Mouse (Mus musculus) ovary, postnatal 10 days (tissue): Measurements from ENCODE around the gene Gm11437.

Source experiments
- DNase-seq: peaks from one replicate; pipeline ENCODE4 v3.0.0; 2022; ENCODE audit warnings: low spot score

Gm11437 gene

DNA sequence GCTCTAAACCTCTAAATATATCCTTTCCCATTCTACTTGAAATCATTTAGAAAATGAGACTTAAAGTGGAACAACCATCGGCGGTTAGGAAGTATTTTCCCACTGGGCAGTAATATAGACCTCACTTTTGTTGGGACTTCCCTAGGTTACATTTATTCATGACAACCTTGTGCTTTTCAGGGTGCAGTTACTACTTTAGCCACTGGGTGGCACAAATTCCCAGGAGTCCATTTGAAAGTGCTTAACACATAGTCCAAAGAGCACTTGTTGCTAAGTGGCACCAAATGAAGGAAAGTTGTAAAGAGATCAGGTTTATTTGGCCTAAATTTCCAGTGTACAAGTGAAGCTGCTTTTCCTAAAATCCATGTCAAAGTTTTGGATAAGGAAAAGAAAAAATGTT is 25.5 kb downstream of the Gm11437 start:
- DNase-seq, result no peak

DNA sequence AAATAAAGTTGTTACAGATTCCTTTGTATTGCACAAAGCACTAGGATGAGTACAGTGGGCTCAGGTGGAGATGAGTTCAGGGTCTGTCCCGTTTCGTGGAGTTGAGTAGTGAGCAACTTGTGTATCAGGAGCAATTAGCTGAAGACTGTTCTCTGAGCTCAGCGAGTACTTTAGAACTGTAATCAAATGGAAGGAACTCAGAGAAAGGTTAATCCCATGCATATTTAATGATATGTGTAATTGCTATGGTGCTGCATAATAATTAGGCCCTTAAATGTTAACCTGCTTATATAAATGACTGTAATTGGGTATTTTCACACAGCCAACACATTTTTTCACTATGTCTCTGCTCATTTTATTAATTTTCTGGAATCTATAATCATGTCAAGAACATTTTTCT is 30.8 kb downstream of the Gm11437 start:
- no peak for DNase-seq

GRCm38 (mm10) chr11:84134331-84134860 is 32.9 kb downstream of the Gm11437 start:
- no peak for DNase-seq

DNA sequence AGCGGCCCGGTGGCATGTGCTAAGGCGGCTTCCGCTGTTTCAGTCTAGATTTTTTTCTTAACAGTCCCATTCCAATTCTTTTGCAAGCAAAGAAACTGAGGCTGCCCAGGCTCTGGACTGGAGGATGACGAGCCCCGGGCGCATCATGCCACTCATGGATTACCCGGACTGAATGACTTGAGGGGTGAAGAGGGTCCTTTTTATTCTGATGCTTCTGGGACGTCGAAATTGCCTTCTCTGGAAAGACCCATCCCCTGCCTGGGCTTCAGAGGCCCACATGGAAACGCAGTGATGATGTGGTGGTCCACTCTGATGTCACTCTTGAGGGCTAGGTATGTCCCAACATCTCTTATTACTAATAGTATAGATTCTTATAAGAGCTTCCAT is 37.5 kb downstream of the Gm11437 start:
- no peak for DNase-seq

DNA sequence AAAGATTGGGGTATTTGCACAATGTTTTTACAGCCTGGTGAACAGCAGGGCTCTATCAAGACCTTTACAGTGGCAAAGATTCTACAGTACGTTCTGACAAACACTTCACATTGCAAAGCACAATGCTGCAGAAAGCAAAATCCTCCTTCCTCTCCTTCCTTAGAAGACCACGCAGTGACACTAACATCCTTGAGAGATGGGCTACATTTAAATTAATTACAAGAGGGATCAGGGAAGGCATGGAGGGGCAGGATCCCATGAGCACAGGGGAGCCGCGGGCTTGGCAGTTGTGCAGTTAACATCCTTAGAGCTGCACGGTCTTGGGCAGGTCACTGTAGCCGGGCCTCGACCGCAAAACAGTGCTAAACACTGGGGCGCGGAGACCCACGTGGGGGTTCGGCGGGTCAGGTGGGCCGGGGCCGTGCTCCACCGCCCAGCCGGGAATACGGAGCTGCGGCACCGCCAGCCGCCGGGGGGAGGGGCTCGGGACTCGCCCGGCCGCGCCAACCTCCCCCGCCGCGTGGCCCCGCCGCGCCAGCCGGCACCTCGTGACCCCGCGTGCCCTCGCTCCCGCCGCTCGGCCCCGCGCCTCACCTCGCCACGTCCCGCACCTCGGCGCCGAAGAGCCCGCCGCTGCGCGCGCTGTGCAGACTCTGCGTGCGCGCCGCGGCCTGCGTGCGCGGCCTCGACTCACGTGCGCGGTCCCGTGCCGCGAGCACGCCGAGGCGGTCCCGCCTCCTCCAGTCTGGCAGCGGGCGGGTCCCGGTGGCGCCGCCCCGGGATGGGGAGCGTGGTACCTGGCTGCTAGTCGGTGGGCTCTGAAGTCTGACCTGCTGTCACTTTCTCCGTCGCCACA is 38.1 kb downstream of the Gm11437 start, which contains the start of the genes Tada2a and Acaca:
Gene Tada2a, minus strand, starts transcription at position 658 of the 856 bp plus-strand sequence.
Gene Acaca, plus strand, starts transcription at position 730 of the 856 bp plus-strand sequence.
- peak; percentile 45 for DNase-seq

- DNase-seq, result no peak
These were observed 39.3 kb downstream of the Gm11437 start for GRCm38 (mm10) chr11:84127977-84128376.

DNA sequence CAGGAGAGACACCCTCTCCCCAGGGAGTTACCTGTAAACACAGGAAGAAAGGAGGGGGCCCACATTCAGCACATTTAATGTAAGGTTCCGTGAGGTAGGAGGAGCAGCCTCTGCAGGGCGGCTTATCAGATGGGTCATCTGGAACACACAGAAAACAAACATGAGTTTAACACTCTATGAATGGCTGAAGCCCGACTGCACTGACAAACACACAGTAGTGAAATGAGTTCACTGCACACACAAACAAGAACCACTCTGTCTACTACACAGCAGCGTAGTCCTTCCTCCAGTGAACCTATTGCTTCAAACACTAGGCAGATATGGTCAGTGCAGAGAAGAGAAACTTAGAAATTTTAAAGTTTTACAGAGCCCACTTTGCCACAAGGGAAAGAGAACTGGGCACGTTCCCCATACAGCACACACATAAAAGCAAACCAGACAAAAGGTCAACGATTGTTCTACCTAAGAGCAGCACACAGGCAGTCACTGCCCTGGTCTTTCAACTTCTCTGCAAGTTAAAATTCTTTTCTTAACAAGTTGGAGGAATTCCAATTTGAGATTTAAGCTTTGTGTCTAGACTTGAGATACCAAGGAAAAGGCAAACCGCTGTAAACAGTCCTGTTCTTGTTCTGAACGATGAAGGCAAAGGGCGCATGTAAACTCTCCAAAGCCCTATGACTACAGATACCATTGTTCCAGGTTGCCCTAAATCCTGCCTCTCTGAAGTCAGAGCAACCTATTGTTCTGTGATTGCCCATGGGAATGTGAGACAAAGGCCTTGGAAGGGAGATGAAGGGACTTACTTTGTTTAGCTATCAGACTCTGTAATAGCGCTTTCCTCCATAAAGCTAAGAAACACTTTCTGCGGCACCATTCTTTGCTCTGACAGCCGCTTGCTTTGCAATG is 46.0 kb downstream of the Gm11437 start:
- DNase-seq, result no peak

- no peak for DNase-seq
These were observed 49.8 kb downstream of the Gm11437 start for GRCm38 (mm10) chr11:84117431-84117830.

- no peak for DNase-seq
These were observed 51.1 kb downstream of the Gm11437 start for GRCm38 (mm10) chr11:84116221-84116620.

DNA sequence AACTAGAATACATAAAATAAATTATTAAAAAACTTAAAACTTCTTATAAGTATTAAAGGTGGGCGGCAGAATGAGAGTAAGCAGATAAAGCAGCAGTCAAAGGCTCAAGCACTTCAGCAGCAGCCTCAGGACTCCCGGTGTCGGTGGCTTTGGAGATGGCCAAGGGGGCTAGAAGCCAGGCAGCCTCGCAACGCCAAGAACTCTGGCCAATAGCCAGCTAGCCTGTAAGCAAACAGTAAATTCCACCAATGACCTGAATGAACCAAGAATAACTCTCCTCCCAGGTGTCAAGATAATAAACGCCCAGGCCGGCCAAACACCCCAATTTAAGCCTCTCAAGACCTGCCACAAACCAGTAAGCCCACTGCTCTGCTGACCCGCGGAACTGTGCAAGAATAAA is 51.6 kb downstream of the Gm11437 start:
- DNase-seq, result no peak

GRCm38 (mm10) chr11:84113623-84114022 is 53.7 kb downstream of the Gm11437 start:
- no peak for DNase-seq

GRCm38 (mm10) chr11:84107137-84107536 is 60.1 kb downstream of the Gm11437 start:
- no peak for DNase-seq

DNA sequence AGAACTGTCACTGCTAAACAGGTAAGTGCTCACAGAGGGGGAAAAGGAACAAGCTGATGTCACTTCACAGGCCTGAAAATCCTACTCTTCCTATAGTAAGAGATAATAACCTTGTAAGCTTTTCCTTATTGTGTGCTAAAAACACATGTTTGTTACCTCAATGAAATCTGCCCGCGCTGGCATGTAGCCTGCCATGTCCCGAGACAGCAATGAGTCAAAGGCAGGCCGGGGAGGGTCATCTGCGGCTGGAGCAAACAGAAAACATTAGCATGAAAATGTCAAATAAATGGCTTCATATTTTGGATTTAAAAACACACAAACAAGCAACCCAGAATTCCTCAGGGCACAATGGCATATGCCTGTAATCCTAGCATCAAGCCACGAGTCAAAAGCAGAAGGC is 63.2 kb downstream of the Gm11437 start:
- DNase-seq, result no peak

DNA sequence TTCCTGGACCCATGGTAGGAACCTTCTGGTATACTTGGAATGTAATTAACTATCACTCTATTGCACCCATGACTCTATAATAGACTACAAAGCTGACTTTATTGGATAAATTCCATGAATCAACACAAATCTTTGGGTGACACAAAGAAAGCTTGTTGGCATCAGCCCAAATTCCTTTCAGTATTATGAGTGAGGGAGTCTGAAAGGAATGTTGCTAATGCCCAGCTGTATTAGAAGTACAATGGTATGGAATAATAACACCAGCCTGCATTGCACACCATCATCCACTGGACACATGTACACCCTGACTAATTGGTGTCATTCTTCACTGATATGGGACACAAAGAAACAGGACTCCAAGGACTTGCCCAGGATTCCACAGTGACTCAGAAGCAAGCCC is 66.1 kb downstream of the Gm11437 start:
- no peak for DNase-seq
